Mouse (Mus musculus) liver, embryonic 14.5 days (tissue): ENCODE data around the gene Mpi.

Source experiments
- CTCF ChIP-seq: IDR thresholded peaks from 2 replicates; pipeline ENCODE4 v1.5.1; 2016; ENCODE audit warnings: antibody characterized with exemption, low read depth, control low read depth
- EP300 ChIP-seq: IDR thresholded peaks from 2 replicates; pipeline ENCODE4 v1.6.1; 2016; ENCODE audit warnings: antibody characterized with exemption, low read depth

- TF ChIP-seq CTCF (no peak), EP300 (no peak)
Measured at GRCm38 (mm10) chr9:57560263-57560662, 7.7 kb upstream of the Mpi start.
